Mouse (Mus musculus) intestine, embryonic 14.5 days (tissue): ENCODE measurements around the gene St6galnac3. TPM values are rescaled to one million over a fixed set of nuclear protein-coding genes. Genes with fewer than 3 reads are reported as not detected.

Experiments
- ATAC-seq: fragments of 200-750 bp; cut with Nextera tagmentation; replicated peaks from 2 replicates; pipeline ENCODE4 v1.8.0; 2017; ENCODE audit warnings: low read depth, moderate number of reproducible peaks, moderate TSS enrichment, moderate library complexity; ENCODE audit not compliant: low FRiP score, low TSS enrichment
- DNase-seq: peaks from one replicate; pipeline ENCODE4 v3.0.0-alpha.2; 2018; ENCODE audit warnings: low spot score
- H3K27ac ChIP-seq: fragments of 300-500 bp; sonication (generic); 2 replicates; pipeline ENCODE4 v1.5.1; 2014; ENCODE audit warnings: low read depth, mild to moderate bottlenecking, control low read depth
- H3K27me3 ChIP-seq: fragments of 300-500 bp; sonication (generic); replicated peaks from 2 replicates; pipeline ENCODE4 v1.6.1; 2014; ENCODE audit warnings: low read length, control low read depth; ENCODE audit not compliant: control insufficient read depth, insufficient read depth
- H3K36me3 ChIP-seq: fragments of 300-500 bp; sonication (generic); 2 replicates; pipeline ENCODE4 v1.6.1; 2014; ENCODE audit warnings: low read length, control low read depth; ENCODE audit not compliant: control insufficient read depth, insufficient read depth
- H3K4me1 ChIP-seq: fragments of 300-500 bp; sonication (generic); replicated peaks from 2 replicates; pipeline ENCODE4 v1.6.1; 2014; ENCODE audit warnings: low read length, control low read depth, mixed read lengths; ENCODE audit not compliant: control insufficient read depth, insufficient read depth
- H3K4me2 ChIP-seq: fragments of 300-500 bp; sonication (generic); 2 replicates; pipeline ENCODE4 v1.6.1; 2014; ENCODE audit warnings: low read length
- H3K4me3 ChIP-seq: fragments of 300-500 bp; sonication (generic); 2 replicates; pipeline ENCODE4 v1.5.1; 2014; ENCODE audit warnings: low read depth, low read length, control low read depth, mixed read lengths
- H3K9ac ChIP-seq: fragments of 300-500 bp; sonication (generic); 2 replicates; pipeline ENCODE4 v1.6.1; 2014; ENCODE audit warnings: mild to moderate bottlenecking, low read length
- H3K9me3 ChIP-seq: fragments of 300-500 bp; sonication (generic); 2 replicates; pipeline ENCODE4 v1.6.1; 2016; ENCODE audit warnings: low read length, control low read depth; ENCODE audit not compliant: control insufficient read depth
- WGBS: fragments of 180-500 bp; shearing (Covaris S2); extraction: QIAGEN DNeasy Blood & Tissue Kit; methylation state at CpG from one replicate; pipeline ENCODE4 v1.1.7; 2014; 5-methylcytosine and 5-hydroxymethylcytosine counted together
- polyA plus RNA-seq: library from polyadenylated mRNA; unstranded; fragments of >200 nt; fragmentation: Nextera tagmentation; extraction: Ambion mirVana; gene quantifications from 2 replicates; pipeline ENCODE4 v1.2.1, GENCODE M21; 2014

St6galnac3 gene
- polyA plus RNA-seq, 1 experiment from 2014 or later, result 45.5 TPM

DNA sequence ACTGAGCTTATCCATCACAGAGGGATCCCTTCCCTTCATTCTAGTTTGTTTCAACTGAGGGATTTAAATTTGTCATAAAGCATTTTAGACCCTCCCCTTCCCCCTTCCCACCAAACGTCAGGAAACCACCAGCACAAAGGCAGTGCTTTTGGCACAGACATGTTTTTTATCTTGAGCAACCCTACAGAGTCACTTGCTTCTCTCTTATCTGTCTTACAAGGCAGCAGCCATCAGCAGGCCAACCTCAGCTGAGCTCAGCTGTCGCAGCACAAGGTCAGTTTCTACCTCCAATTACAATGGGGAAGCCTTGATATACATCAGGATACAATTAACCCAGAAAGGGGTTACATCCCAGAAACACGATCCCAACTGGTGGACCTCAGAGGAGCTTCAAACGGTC lies 33.4 kb downstream of the St6galnac3 start:
- H3K4me2 ChIP-seq, result no peak overlapping the region
- DNase-seq (no peak), ATAC-seq (no peak)
- H3K36me3 ChIP-seq, result no peaks in the 10 kb centered on the region
- 41% methylated on average over 4 of the region's 4 CpGs for WGBS
- no peaks in the 10 kb centered on the region for H3K9me3 ChIP-seq
- H3K9ac ChIP-seq, result no peak overlapping the region
- H3K27me3 ChIP-seq, result no peaks in the 10 kb centered on the region
- H3K4me1 ChIP-seq, result peaks cover 36% of the 10 kb centered on the region
- no peak overlapping the region for H3K27ac ChIP-seq
- no peak overlapping the region for H3K4me3 ChIP-seq

DNA sequence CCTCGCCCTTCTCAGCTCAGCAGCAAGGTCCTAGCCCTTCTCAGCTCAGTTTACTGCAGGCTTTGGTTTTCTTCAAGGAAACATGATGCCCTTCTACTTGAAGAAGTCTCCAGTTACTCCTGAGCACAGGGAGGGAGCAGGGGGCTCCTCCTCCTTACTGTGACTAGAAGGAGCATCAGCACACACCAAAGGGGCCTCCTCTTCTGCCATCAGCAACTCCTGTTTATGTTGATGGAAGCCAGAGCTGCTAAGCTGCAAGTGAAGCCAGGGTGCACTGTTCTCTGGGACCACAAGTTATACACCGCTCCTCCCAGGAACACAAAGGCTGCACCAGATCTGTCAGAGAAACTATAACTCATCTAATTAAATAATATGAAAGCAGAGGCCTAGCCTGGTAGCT lies 34.4 kb downstream of the St6galnac3 start:
- Histone ChIP-seq H3K4me3 (no peak overlapping the region), H3K36me3 (no peaks in the 10 kb centered on the region), H3K9ac (no peak overlapping the region), H3K4me2 (no peak overlapping the region), H3K27me3 (no peaks in the 10 kb centered on the region), H3K27ac (peak overlapping the region; percentile 80), H3K4me1 (peaks cover 36% of the 10 kb centered on the region), H3K9me3 (no peaks in the 10 kb centered on the region)
- WGBS, result 44% methylated on average over 2 of the region's 2 CpGs
- ATAC-seq (peak; percentile 81), DNase-seq (no peak)

DNA sequence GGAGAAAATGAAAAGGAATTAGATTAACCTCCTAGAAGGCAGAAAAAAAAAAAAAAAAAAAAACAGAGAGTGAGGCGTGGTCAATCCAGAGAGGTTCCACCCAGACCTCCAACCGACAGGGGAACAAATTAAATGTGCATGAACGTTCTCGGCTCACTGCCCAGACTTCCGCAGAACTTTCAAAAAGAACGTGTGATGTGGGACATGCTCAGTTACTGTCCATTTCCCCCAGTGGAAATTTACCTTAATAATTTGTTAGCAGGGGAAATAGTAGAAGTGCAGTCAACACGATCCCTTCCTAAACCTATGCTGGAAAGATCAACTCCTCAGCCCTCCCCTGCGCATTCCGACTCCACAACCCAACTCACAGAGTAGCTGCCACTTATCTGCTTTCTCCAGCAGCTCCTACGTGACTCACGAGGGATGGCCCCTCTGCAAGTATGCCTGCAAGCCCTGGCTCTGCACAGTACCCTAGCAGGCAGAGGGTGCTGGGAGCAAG lies 35.1 kb downstream of the St6galnac3 start:
- ATAC-seq (0 out of 2 replicates have a peak, but pooled peaks have one; percentile 42), DNase-seq (no peak)
- H3K9ac ChIP-seq, result no peak overlapping the region
- no peaks in the 10 kb centered on the region for H3K9me3 ChIP-seq
- no peaks in the 10 kb centered on the region for H3K36me3 ChIP-seq
- peak overlapping the region; percentile 80 for H3K27ac ChIP-seq
- 28% methylated on average over 11 of the region's 11 CpGs for WGBS
- H3K4me3 ChIP-seq, result no peak overlapping the region
- no peaks in the 10 kb centered on the region for H3K27me3 ChIP-seq
- no peak overlapping the region; the same call in 1 of the 2 replicates for H3K4me2 ChIP-seq
- peaks cover 36% of the 10 kb centered on the region for H3K4me1 ChIP-seq

DNA sequence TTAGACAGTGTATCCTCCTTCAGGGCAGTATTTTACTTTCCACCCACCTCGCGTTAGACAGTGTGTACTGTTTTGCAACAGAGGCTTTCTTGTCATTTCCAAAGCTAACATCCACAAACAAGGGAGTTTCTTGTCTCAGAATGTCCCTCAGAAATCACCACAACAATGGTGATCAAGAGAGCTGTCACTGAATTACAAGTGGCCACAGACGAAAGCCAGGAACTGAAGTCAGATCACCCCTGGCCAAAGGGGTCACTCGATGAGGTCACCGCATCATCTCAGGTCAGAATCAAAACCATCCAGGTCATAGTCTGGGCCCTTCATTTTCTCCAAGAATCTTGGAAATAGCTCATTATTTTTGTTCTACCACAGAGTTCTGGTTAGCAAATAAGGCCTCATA lies 37.1 kb downstream of the St6galnac3 start:
- Histone ChIP-seq H3K27me3 (no peaks in the 10 kb centered on the region), H3K4me2 (no peak overlapping the region), H3K9me3 (no peaks in the 10 kb centered on the region), H3K4me3 (no peak overlapping the region), H3K36me3 (no peaks in the 10 kb centered on the region), H3K4me1 (peaks cover 35% of the 10 kb centered on the region), H3K27ac (no peak overlapping the region), H3K9ac (no peak overlapping the region)
- ATAC-seq, result no peak
- WGBS, result 77% methylated on average over 5 of the region's 5 CpGs
- no peak for DNase-seq

DNA sequence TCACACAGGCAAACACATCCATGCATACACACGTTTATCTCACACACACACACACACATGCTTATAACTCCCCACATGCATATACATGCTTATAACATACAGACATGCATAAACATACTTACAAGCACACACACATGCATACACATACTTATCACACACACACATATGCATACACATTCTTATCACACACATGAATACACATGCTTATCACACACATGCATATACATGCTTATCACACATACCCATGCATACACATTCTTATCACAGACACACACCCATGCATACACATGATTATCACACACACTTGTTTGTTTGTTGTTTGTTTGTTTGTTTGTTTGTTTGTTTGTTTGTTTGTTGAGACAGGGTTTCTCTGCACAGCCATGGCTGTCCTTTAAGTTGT lies 40.1 kb downstream of the St6galnac3 start:
- Histone ChIP-seq H3K4me1 (peaks cover 8% of the 10 kb centered on the region), H3K4me2 (no peak overlapping the region), H3K27me3 (no peaks in the 10 kb centered on the region), H3K9me3 (no peaks in the 10 kb centered on the region), H3K27ac (no peak overlapping the region), H3K36me3 (no peaks in the 10 kb centered on the region), H3K4me3 (no peak overlapping the region), H3K9ac (no peak overlapping the region)
- DNase-seq (no peak), ATAC-seq (no peak)
- WGBS, result 80% methylated on average over 1 of the region's 1 CpGs

DNA sequence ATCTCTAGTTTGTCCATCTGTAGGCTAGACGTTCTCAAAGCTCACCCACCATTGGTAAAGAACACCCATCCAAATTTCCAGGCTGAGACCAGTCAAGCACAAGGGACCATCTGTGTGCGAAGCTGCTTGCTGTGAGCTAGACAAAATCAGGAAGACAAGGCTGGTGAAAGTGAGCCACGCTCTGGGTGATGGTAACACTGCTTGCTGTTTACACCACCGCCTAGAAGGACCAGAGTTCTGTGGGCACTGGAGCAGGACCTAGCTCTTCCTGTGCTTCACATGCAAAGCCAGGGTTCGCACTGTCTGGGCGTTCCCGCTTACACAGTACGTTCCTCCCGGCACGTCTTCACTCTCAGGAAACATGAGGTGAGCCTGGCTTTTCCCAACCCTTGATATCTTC lies 42.7 kb downstream of the St6galnac3 start:
- Histone ChIP-seq H3K9ac (no peak overlapping the region), H3K36me3 (no peaks in the 10 kb centered on the region), H3K4me3 (no peak overlapping the region), H3K9me3 (no peaks in the 10 kb centered on the region), H3K27ac (no peak overlapping the region), H3K4me2 (no peak overlapping the region), H3K4me1 (no peaks in the 10 kb centered on the region), H3K27me3 (no peaks in the 10 kb centered on the region)
- 91% methylated on average over 10 of the region's 10 CpGs for WGBS
- no peak for ATAC-seq
- no peak for DNase-seq

DNA sequence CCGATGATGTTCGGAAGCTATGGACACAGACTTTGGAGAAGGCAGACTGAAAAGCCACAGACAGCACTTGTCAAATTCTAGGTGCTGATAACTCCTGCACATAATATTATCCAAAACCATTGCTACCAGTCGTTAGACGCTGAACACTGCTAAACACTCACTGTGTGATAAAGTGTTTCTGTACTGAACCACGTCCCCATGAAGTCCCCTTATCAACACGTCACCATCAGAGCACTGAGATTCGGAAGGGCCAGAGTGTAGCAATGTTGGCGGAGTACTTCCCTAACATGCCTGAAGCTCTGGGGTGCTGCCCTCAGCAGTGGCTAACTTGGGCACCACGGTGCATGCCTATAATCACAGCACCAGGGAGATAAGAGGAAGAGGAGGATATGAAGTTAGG lies 43.3 kb downstream of the St6galnac3 start:
- H3K9me3 ChIP-seq, result no peaks in the 10 kb centered on the region
- no peak overlapping the region for H3K4me3 ChIP-seq
- 89% methylated on average over 9 of the region's 9 CpGs for WGBS
- H3K4me2 ChIP-seq, result no peak overlapping the region
- no peaks in the 10 kb centered on the region for H3K4me1 ChIP-seq
- no peaks in the 10 kb centered on the region for H3K27me3 ChIP-seq
- H3K27ac ChIP-seq, result no peak overlapping the region
- DNase-seq, result no peak
- no peak for ATAC-seq
- no peak overlapping the region for H3K9ac ChIP-seq
- H3K36me3 ChIP-seq, result no peaks in the 10 kb centered on the region

DNA sequence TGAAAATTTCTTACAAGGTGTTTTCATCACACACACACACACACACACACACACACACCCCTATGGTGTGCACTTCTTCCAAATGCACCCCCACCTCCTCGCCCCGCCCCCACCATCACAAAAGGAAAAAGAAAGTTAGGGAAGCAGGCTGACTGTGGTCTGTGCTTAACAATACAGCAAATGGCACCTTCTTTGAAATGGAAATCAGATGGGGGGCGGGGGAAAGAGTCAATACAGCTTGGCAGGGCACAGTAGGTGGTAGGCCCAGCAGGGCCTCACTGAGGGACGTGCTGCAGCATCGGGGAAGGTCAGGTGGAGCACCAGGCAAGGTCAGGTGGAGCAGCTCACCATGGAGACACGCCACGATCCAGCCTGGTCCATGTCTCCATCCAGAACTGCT lies 49.1 kb downstream of the St6galnac3 start:
- H3K9me3 ChIP-seq, result no peaks in the 10 kb centered on the region
- 48% methylated on average over 7 of the region's 7 CpGs for WGBS
- no peaks in the 10 kb centered on the region for H3K36me3 ChIP-seq
- no peaks in the 10 kb centered on the region for H3K27me3 ChIP-seq
- DNase-seq (no peak), ATAC-seq (no peak)
- no peak overlapping the region for H3K4me2 ChIP-seq
- H3K4me1 ChIP-seq, result no peaks in the 10 kb centered on the region; the same call in 1 of the 2 replicates
- no peak overlapping the region for H3K4me3 ChIP-seq
- H3K9ac ChIP-seq, result no peak overlapping the region
- no peak overlapping the region for H3K27ac ChIP-seq

DNA sequence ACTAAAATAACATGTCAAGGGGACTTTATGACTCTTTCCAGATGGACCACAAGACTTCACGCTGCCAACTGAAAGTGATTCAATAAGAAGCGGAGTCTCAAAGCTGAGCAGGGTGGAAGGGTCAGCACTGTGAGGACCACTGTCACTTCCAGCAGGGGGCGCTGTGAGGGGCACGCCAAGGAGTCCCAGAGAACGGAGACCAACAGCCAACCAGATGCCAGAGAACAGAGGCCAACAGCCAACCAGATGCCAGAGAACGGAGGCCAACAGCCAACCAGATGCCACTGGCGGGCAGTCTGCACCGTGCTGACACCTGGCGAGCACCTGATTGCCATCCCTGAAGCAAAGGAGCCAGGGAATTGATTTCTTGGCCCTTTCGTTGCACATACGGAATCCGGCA lies 49.9 kb downstream of the St6galnac3 start:
- H3K36me3 ChIP-seq, result no peaks in the 10 kb centered on the region
- H3K9ac ChIP-seq, result no peak overlapping the region
- 49% methylated on average over 12 of the region's 12 CpGs for WGBS
- no peaks in the 10 kb centered on the region for H3K9me3 ChIP-seq
- H3K27ac ChIP-seq, result no peak overlapping the region
- no peaks in the 10 kb centered on the region for H3K27me3 ChIP-seq
- no peaks in the 10 kb centered on the region; the same call in 1 of the 2 replicates for H3K4me1 ChIP-seq
- ATAC-seq (0 out of 2 replicates have a peak, but pooled peaks have one; percentile 19), DNase-seq (no peak)
- no peak overlapping the region for H3K4me2 ChIP-seq
- no peak overlapping the region for H3K4me3 ChIP-seq
